Mouse (Mus musculus): ENCODE results near the gene Taok3.

DNA sequence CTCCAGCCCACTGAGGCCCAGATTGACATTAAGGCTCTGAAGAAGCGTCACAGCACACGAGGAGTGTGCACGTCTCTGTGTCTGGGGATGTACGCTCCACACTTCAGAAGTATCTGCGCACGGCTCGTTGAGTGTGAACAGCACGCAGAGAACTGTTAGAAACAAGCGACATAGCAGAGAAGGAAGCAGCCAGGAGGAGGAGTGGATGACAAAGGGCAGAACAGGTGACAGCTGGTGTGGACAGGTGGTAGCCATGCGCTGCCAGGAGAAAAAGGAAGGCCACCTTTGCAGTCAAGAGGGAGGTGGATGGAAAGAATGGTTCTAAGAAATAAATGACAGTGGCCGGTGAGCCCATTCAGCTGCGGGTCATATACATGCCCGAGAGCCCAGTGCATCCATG, 43.9 kb downstream of the Taok3 start:
- TF ChIP-seq POLR2A (IDR thresholded peaks at IDR 0.05; ENCODE audit: control insufficient read depth, low read depth, low read length) (no peak), CTCF (IDR thresholded peaks at IDR 0.05; ENCODE audit: control insufficient read depth, insufficient read depth, insufficient replicate concordance, low read depth, low read length) (no peak)
